Mouse (Mus musculus) heart, adult 8-10 months (tissue): ENCODE data around the gene Snx29. TPM values are rescaled to one million over a fixed set of nuclear protein-coding genes. Genes with fewer than 3 reads are reported as not detected.
A peak's percentile ranks its signal among the peaks of the same experiment; 100 is the strongest.
"Not testable (repeated sequence)": the region's sequence is repeated elsewhere in the genome, so short reads cannot be mapped to it uniquely, and the experiment has no call there.

Source experiments
- DNase-seq: peaks from one replicate; pipeline ENCODE4 v3.0.0; 2022; ENCODE audit warnings: low spot score
- total RNA-seq, 4 experiments: library from RNA; stranded (reverse); gene quantifications; 2 replicates each; pipeline ENCODE4 v1.2.4; 2022

Gene Snx29
- total RNA-seq, 4 experiments from 2014 or later, result 9.4 to 12.3 (median 10.8) TPM

- DNase-seq, result not testable (repeated sequence)
Observed at GRCm38 (mm10) chr16:11448696-11449095, 126.0 kb downstream of the Snx29 start.

- DNase-seq, result no peak
Observed at GRCm38 (mm10) chr16:11449344-11449743, 126.6 kb downstream of the Snx29 start.

GRCm38 (mm10) chr16:11450626-11451025 lies 127.9 kb downstream of the Snx29 start:
- no peak for DNase-seq

- DNase-seq, result no peak
Observed at GRCm38 (mm10) chr16:11454871-11455270, 132.2 kb downstream of the Snx29 start.

GRCm38 (mm10) chr16:11455545-11456140 lies 132.9 kb downstream of the Snx29 start:
- no peak for DNase-seq

GRCm38 (mm10) chr16:11456141-11456645 lies 133.5 kb downstream of the Snx29 start:
- no peak for DNase-seq

- DNase-seq, result no peak
Observed at GRCm38 (mm10) chr16:11457136-11457535, 134.4 kb downstream of the Snx29 start.

GRCm38 (mm10) chr16:11457609-11458350 lies 135.1 kb downstream of the Snx29 start:
- no peak for DNase-seq

GRCm38 (mm10) chr16:11460210-11460609 lies 137.5 kb downstream of the Snx29 start:
- no peak for DNase-seq

- DNase-seq, result peak; percentile 79
Observed at GRCm38 (mm10) chr16:11461612-11462011, 138.9 kb downstream of the Snx29 start.

- DNase-seq, result peak; percentile 51
Observed at GRCm38 (mm10) chr16:11468533-11469179, 145.9 kb downstream of the Snx29 start.

- no peak for DNase-seq
Observed at GRCm38 (mm10) chr16:11469491-11469890, 146.8 kb downstream of the Snx29 start.

- DNase-seq, result no peak
Observed at GRCm38 (mm10) chr16:11471246-11471645, 148.5 kb downstream of the Snx29 start.

GRCm38 (mm10) chr16:11472852-11473251 lies 150.1 kb downstream of the Snx29 start:
- DNase-seq, result no peak

- no peak for DNase-seq
Observed at GRCm38 (mm10) chr16:11473474-11473873, 150.8 kb downstream of the Snx29 start.

- no peak for DNase-seq
Observed at GRCm38 (mm10) chr16:11473893-11474505, 151.3 kb downstream of the Snx29 start.

GRCm38 (mm10) chr16:11475137-11475943 lies 152.6 kb downstream of the Snx29 start:
- no peak for DNase-seq

GRCm38 (mm10) chr16:11476314-11476713 lies 153.6 kb downstream of the Snx29 start:
- no peak for DNase-seq

GRCm38 (mm10) chr16:11476968-11477367 lies 154.3 kb downstream of the Snx29 start:
- DNase-seq, result no peak

- no peak for DNase-seq
Observed at GRCm38 (mm10) chr16:11477591-11477990, 154.9 kb downstream of the Snx29 start.

- no peak for DNase-seq
Observed at GRCm38 (mm10) chr16:11479605-11480004, 156.9 kb downstream of the Snx29 start.
